Mouse (Mus musculus) small intestine, adult 2 months (tissue): Measurements from ENCODE around the gene Acly. TPM values are rescaled to one million over a fixed set of nuclear protein-coding genes. Genes with fewer than 3 reads are reported as not detected.

Source experiments
- H3K27ac ChIP-seq: fragments of 200-500 bp; 2 replicates; pipeline ENCODE4 v1.5.1; 2012; ENCODE audit warnings: low read depth, low read length, control low read depth, inconsistent platforms; ENCODE audit not compliant: insufficient read depth
- H3K27me3 ChIP-seq: fragments of 200-500 bp; 2 replicates; pipeline ENCODE4 v1.6.1; 2012; ENCODE audit warnings: mild to moderate bottlenecking, moderate library complexity, low read length, inconsistent platforms; ENCODE audit not compliant: control insufficient read depth, insufficient read depth
- H3K36me3 ChIP-seq: fragments of 200-500 bp; 2 replicates; pipeline ENCODE4 v1.6.1; 2012; ENCODE audit warnings: mild to moderate bottlenecking, low read length, control low read depth, inconsistent platforms; ENCODE audit not compliant: control insufficient read depth, insufficient read depth
- H3K4me1 ChIP-seq: fragments of 200-500 bp; 2 replicates; pipeline ENCODE4 v1.6.1; 2012; ENCODE audit warnings: low read length, inconsistent platforms, mixed read lengths; ENCODE audit not compliant: control insufficient read depth, insufficient read depth, insufficient read length
- H3K4me3 ChIP-seq: fragments of 200-500 bp; 2 replicates; pipeline ENCODE4 v1.5.1; 2012; ENCODE audit warnings: low read depth, mild to moderate bottlenecking, control low read depth, inconsistent platforms, low read length, moderate library complexity
- CTCF ChIP-seq: fragments of 200-500 bp; IDR thresholded peaks from 2 replicates; pipeline ENCODE4 v1.5.1; 2012; ENCODE audit warnings: low read depth, mild to moderate bottlenecking, control low read depth, inconsistent platforms, low read length, moderate library complexity, mixed read lengths; ENCODE audit not compliant: insufficient replicate concordance, insufficient read length; ENCODE audit errors: extremely low read depth
- POLR2A ChIP-seq: fragments of 200-500 bp; IDR thresholded peaks from 2 replicates; pipeline ENCODE4 v1.6.1; 2012; ENCODE audit warnings: low read depth, mild to moderate bottlenecking, control low read depth, inconsistent platforms, low read length, moderate library complexity
- WGBS: fragments of 180-500 bp; shearing (Covaris S2); methylation state at CpG from one replicate; pipeline ENCODE4 v1.1.7; 2018; 5-methylcytosine and 5-hydroxymethylcytosine counted together
- polyA plus RNA-seq: library from polyadenylated mRNA; depleted of rRNA; stranded (reverse); fragments of >200 nt; gene quantifications from 2 replicates; pipeline ENCODE4 v1.2.3, GENCODE M21; 2012; rRNA removed

The Acly gene
- polyA plus RNA-seq, 1 experiment: 21.7 TPM

DNA sequence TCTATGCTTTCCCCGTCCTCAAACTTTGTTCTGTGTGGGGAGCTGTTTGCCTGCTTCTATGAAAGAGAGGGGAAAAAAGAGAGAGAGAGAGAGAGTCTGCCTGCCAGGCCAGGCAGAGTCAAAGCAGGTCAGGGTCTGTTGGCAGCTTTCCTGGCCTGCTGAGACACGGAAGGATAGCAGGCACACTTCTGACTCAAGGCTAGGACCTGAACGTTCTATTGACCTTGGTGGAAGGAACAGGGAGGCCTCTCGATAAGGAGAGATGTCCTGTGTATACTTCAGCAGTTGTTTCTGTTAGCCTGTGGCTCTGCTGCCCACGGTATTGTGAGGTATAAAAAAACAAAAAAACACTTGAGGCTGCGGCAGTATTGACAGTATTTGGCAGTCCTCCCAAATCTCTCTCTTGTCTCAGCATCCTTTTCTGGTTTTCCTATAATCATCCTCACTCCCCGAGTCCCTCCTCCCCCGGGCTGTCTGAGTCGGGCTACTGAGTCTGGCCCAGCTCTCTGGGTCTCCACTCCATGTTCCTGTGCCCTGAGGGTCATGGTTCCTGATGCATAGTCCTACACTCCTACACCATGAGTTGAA lies 99.1 kb downstream of the Acly start:
- no peak overlapping the region for H3K4me3 ChIP-seq
- WGBS: 56% methylated on average over 9 of the region's 9 CpGs
- H3K4me1 ChIP-seq: no peaks in the 10 kb centered on the region; the same call in 1 of the 2 replicates
- no peak for TF ChIP-seq CTCF
- H3K36me3 ChIP-seq: no peaks in the 10 kb centered on the region
- no peaks in the 10 kb centered on the region for H3K27me3 ChIP-seq
- no peak overlapping the region for H3K27ac ChIP-seq

DNA sequence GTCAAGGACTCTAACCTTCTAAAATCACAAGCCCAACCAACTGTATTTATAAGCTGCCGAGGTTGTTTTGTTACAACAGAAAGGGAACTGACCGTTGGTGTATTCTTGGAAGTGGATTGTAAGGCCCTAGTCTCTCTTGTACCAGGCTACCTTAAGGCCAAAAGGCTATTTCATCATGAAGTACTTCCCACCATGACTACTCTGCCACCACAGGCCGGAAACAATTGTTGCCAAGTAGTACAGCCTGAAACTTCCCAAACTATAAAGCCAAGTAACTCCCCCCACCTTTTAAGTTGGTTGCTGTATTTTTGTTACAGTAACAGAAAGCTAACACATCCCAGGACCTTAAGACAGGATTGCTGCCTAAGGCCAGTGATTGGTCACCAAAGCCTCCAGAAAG lies 101.0 kb downstream of the Acly start:
- Histone ChIP-seq H3K4me3 (no peak overlapping the region), H3K4me1 (no peaks in the 10 kb centered on the region; the same call in 1 of the 2 replicates), H3K36me3 (no peaks in the 10 kb centered on the region), H3K27me3 (no peaks in the 10 kb centered on the region), H3K27ac (no peak overlapping the region)
- 78% methylated on average over 3 of the region's 3 CpGs for WGBS
- TF ChIP-seq POLR2A (no peak), CTCF (no peak)

Other genes starting within 250 kb of the Acly start
- gene Eif1, start 208.1 kb downstream of the Acly start, polyA plus RNA-seq: 49.3 and 102 TPM in 2 replicates
- gene Gast, start 193.6 kb downstream of the Acly start, polyA plus RNA-seq: 0.38 and 336 TPM in 2 replicates
- 2.7 and 4.6 TPM in 2 replicates for gene Hap1, start 171.9 kb downstream of the Acly start, polyA plus RNA-seq
- gene Jup, start 130.2 kb downstream of the Acly start, polyA plus RNA-seq: 253 and 689 TPM in 2 replicates
- 11.4 and 12.8 TPM in 2 replicates for gene P3h4, start 113.2 kb downstream of the Acly start, polyA plus RNA-seq
- gene Fkbp10, start 112.3 kb downstream of the Acly start, polyA plus RNA-seq: 7.2 and 10.0 TPM in 2 replicates
- 7.9 and 8.4 TPM in 2 replicates for gene Nt5c3b, start 86.2 kb downstream of the Acly start, polyA plus RNA-seq
- 0.04 TPM in 1 of 2 replicates, not detected in the other for gene Klhl10, start 86.1 kb downstream of the Acly start, polyA plus RNA-seq
- gene Klhl11, start 55.3 kb downstream of the Acly start, polyA plus RNA-seq: 1.7 TPM in 2 replicates
- 0.01 and 0.09 TPM in 2 replicates for gene Ttc25, start 17.6 kb upstream of the Acly start, polyA plus RNA-seq
- 12.1 and 19.4 TPM in 2 replicates for gene Cnp, start 46.9 kb upstream of the Acly start, polyA plus RNA-seq
- 85.2 and 134 TPM in 2 replicates for gene Nkiras2, start 91.2 kb upstream of the Acly start, polyA plus RNA-seq
- 10.6 and 24.8 TPM in 2 replicates for gene Dnajc7, start 92.2 kb upstream of the Acly start, polyA plus RNA-seq
- gene Zfp385c, start 164.5 kb upstream of the Acly start, polyA plus RNA-seq: 0.14 and 0.62 TPM in 2 replicates
- 4.7 and 13.3 TPM in 2 replicates for gene Dhx58, start 176.3 kb upstream of the Acly start, polyA plus RNA-seq
- gene Kat2a, start 184.5 kb upstream of the Acly start, polyA plus RNA-seq: 10.9 and 12.2 TPM in 2 replicates
- gene Hspb9, start 185.8 kb upstream of the Acly start, polyA plus RNA-seq: not detected in 2 replicates
- gene Rab5c, start 210.2 kb upstream of the Acly start, polyA plus RNA-seq: 186 and 350 TPM in 2 replicates
- 0.04 TPM in 1 of 2 replicates, not detected in the other for gene Kcnh4, start 231.9 kb upstream of the Acly start, polyA plus RNA-seq
- not detected in 2 replicates for gene Hcrt, start 234.9 kb upstream of the Acly start, polyA plus RNA-seq
- 9.8 and 10.0 TPM in 2 replicates for gene Ghdc, start 243.0 kb upstream of the Acly start, polyA plus RNA-seq